Mouse (Mus musculus): ENCODE measurements around the gene Fam135a. TPM values are rescaled to one million over a fixed set of nuclear protein-coding genes. Genes with fewer than 3 reads are reported as not detected.

Gene Fam135a
- polyA plus RNA-seq (2015; fragmentation: Nextera tagmentation; extraction: Ambion mirVana), result 29.5 and 34.6 TPM in 2 replicates

DNA sequence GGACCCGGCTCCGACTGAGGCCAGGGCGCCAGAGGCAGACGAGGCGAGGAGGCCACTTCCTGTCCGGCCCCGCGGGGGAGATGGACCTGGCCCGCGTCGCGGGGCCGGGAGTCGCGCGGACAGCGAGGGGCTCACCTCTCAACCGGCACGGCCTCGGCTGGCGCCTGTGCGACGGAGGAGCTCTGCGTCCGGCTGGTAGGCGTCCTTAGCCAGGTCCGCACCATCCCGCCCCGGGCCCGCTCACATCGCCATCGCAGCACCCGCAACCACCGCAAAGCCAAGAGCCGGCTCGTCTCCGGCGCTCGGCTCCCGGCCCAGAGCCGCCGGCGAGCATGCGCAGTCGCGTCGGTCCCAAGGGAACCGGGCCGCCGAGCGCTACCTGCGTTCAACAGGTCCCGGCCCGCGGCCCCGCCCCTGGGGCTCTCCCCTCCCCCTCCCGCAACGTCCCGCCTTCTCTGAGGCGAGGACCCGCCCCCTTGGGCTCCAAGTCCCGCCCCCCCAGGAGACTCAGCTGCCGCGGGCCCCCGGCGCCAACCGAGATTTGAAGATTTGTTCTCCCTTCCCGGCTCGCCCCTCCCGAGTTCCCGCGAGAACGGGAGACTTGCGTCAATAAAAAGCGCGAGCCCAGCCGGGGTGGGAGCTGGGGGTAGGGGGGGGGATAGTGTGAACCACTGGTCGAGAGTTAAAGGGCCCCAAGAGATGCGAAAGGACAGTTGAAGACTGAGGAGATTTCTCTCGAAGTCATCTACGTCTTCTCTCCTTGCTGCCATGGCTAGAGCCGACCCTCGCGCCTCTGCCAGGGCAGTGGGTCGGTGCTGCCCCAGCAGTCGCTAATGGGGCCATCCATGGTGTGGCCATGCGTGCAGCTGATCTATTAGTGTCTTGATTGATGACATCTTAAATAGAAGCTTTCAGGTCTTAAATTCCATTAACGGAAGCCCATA, at the start of gene Fam135a:
TSS of gene Fam135a (minus strand) at position 416 of the 944 bp plus-strand sequence.
- peaks cover 2% of the 10 kb centered on the region; the same call in 1 of the 2 replicates for H3K4me1 ChIP-seq (replicated peaks; ENCODE audit: control insufficient read depth, insufficient read depth, low read length)
- no peaks in the 10 kb centered on the region for H3K27me3 ChIP-seq (ENCODE audit: control insufficient read depth, insufficient read depth, low read depth, low read length)
- under 1% methylated on average over 72 of the region's 88 CpGs for WGBS
- peak within 1 kb of the TSS; percentile 83 for H3K9ac ChIP-seq (ENCODE audit: low read length)
- ATAC-seq (ENCODE audit: low read depth), result peak; percentile 95
- H3K9me3 ChIP-seq (ENCODE audit: control insufficient read depth, low read length), result no peaks in the 10 kb centered on the region
- no peaks in the 10 kb centered on the region for H3K36me3 ChIP-seq (ENCODE audit: control insufficient read depth, insufficient read depth, low read length)
- H3K27ac ChIP-seq (ENCODE audit: low read length), result peak within 1 kb of the TSS; percentile 60
- H3K4me3 ChIP-seq (ENCODE audit: low read length), result peak within 1 kb of the TSS; percentile 84
- H3K4me2 ChIP-seq (ENCODE audit: low read depth, low read length), result peak within 1 kb of the TSS; percentile 59

DNA sequence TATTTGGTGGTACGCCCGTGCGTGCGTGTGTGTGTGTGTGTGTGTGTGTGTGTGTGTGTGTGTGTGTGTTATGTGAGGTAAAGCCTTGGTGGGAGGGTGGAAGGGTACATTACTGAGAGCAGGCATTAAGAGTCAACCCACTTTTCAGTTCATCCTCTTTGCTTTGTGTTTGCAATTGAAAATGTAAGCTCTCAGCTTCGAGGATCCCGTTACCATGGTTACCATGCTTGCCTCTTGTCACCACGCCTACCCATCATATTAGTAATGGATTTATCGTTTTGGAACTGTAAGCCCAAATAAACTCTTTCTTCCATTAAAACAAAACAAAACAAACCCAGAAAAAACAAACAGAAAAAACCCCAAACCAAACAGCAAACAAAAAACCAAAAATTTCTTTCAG, 43.4 kb upstream of the Fam135a start:
- H3K27me3 ChIP-seq (ENCODE audit: control insufficient read depth, insufficient read depth, low read depth, low read length), result no peaks in the 10 kb centered on the region
- H3K4me1 ChIP-seq (replicated peaks; ENCODE audit: control insufficient read depth, insufficient read depth, low read length), result no peaks in the 10 kb centered on the region
- H3K36me3 ChIP-seq (ENCODE audit: control insufficient read depth, insufficient read depth, low read length), result no peaks in the 10 kb centered on the region
- no peak overlapping the region for H3K4me3 ChIP-seq (ENCODE audit: low read length)
- WGBS, result 74% methylated on average over 8 of the region's 8 CpGs
- H3K4me2 ChIP-seq (ENCODE audit: low read depth, low read length), result no peak overlapping the region
- no peak overlapping the region for H3K27ac ChIP-seq (ENCODE audit: low read length)
- no peaks in the 10 kb centered on the region for H3K9me3 ChIP-seq (ENCODE audit: control insufficient read depth, low read length)
- ATAC-seq (ENCODE audit: low read depth), result no peak
- H3K9ac ChIP-seq (ENCODE audit: low read length), result no peak overlapping the region

DNA sequence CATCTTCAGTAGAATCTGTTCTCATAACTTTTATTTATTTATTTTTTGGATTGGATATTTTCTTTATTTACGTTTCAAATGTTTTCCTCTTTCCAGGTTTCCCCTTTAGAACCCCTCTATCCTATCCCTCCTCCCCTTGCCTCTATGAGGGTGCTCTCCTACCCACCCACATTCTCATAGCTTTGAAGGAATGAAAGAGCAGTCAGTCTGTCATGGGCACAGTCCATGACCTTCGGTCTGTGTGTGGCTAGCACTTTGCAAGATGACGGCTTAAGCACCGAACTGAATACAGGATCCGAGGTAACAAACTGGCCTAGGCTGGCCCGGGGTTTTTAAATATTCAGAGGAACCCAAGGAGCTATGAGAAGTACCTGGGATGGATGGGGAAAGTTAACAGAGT, 40.4 kb upstream of the Fam135a start:
- no peaks in the 10 kb centered on the region for H3K4me1 ChIP-seq (replicated peaks; ENCODE audit: control insufficient read depth, insufficient read depth, low read length)
- H3K4me2 ChIP-seq (ENCODE audit: low read depth, low read length), result no peak overlapping the region
- H3K27ac ChIP-seq (ENCODE audit: low read length), result no peak overlapping the region
- no peaks in the 10 kb centered on the region for H3K27me3 ChIP-seq (ENCODE audit: control insufficient read depth, insufficient read depth, low read depth, low read length)
- no peak overlapping the region for H3K4me3 ChIP-seq (ENCODE audit: low read length)
- H3K9ac ChIP-seq (ENCODE audit: low read length), result no peak overlapping the region
- H3K36me3 ChIP-seq (ENCODE audit: control insufficient read depth, insufficient read depth, low read length), result no peaks in the 10 kb centered on the region
- 71% methylated on average over 6 of the region's 6 CpGs for WGBS
- H3K9me3 ChIP-seq (ENCODE audit: control insufficient read depth, low read length), result no peaks in the 10 kb centered on the region
- no peak for ATAC-seq (ENCODE audit: low read depth)

DNA sequence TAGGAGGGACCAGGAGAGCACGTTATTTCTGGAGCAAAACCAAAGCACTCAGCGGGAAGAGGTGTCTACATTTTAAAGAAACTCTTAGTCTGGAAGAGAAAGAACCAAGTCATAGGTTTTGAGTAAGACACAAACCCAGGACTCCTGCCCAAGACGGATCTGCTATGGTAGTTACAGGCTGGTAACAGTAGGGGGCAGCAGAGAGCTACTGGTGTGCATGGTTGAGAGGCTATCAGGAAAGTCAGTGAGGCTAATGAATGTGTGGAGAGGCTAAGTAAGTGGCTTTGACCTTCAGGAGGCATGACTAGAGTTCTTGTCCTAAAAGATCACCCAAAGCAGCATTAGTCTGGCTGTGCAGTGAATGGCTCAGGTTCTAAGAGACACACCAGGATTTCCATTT, 37.0 kb upstream of the Fam135a start:
- WGBS, result 9% methylated on average over 3 of the region's 3 CpGs
- Histone ChIP-seq H3K9ac (ENCODE audit: low read length) (no peak overlapping the region), H3K9me3 (ENCODE audit: control insufficient read depth, low read length) (no peaks in the 10 kb centered on the region), H3K4me3 (ENCODE audit: low read length) (no peak overlapping the region), H3K4me1 (replicated peaks; ENCODE audit: control insufficient read depth, insufficient read depth, low read length) (no peaks in the 10 kb centered on the region), H3K36me3 (ENCODE audit: control insufficient read depth, insufficient read depth, low read length) (no peaks in the 10 kb centered on the region), H3K27ac (ENCODE audit: low read length) (no peak overlapping the region), H3K27me3 (ENCODE audit: control insufficient read depth, insufficient read depth, low read depth, low read length) (no peaks in the 10 kb centered on the region), H3K4me2 (ENCODE audit: low read depth, low read length) (no peak overlapping the region)
- no peak; the same call in 1 of the 2 replicates for ATAC-seq (ENCODE audit: low read depth)

DNA sequence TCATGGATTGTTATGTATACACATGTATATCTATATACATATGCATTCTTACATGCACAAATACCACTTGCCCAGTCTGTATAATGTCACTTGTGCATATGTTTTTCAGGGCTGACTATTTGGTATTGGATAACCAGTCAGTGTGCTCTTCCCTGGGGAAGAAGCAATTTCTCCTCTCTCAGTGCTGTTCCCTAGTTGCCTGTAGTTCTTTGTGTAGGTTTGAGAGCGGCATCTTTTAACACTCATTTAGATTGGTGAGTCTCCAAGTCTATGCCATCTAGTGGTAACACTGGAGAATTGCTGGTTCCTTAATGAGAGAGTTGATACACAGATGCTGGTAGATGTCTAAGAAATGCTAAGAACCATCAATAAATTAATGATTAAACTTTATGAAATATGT, 34.7 kb upstream of the Fam135a start:
- Histone ChIP-seq H3K4me3 (ENCODE audit: low read length) (no peak overlapping the region), H3K27me3 (ENCODE audit: control insufficient read depth, insufficient read depth, low read depth, low read length) (no peaks in the 10 kb centered on the region), H3K4me1 (replicated peaks; ENCODE audit: control insufficient read depth, insufficient read depth, low read length) (no peaks in the 10 kb centered on the region), H3K9ac (ENCODE audit: low read length) (no peak overlapping the region), H3K4me2 (ENCODE audit: low read depth, low read length) (no peak overlapping the region), H3K27ac (ENCODE audit: low read length) (no peak overlapping the region), H3K36me3 (ENCODE audit: control insufficient read depth, insufficient read depth, low read length) (no peaks in the 10 kb centered on the region), H3K9me3 (ENCODE audit: control insufficient read depth, low read length) (no peaks in the 10 kb centered on the region)
- 0 out of 2 replicates have a peak, but pooled peaks have one; percentile 41 for ATAC-seq (ENCODE audit: low read depth)
- 0% methylated on average over 1 of the region's 1 CpGs for WGBS

DNA sequence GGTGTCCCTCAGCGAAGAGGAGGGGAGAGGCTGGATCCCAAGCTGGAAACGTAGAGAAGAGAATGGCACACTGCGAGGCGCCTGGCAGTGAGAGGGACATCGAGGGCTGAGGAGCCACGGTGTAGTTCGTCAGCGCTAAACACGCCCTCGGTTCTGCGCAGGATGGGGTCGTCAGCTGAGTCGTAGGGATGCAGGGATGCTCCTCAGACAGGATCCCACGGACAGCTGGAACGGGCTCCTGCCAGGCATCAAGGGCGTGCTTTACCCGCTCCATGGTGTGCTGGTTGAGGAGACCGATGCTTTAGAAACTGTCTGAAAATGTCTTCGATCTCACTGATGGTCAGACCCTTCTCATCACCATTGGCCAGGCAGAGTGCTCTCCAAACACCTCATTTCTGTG, 33.7 kb upstream of the Fam135a start:
- ATAC-seq (ENCODE audit: low read depth), result no peak

DNA sequence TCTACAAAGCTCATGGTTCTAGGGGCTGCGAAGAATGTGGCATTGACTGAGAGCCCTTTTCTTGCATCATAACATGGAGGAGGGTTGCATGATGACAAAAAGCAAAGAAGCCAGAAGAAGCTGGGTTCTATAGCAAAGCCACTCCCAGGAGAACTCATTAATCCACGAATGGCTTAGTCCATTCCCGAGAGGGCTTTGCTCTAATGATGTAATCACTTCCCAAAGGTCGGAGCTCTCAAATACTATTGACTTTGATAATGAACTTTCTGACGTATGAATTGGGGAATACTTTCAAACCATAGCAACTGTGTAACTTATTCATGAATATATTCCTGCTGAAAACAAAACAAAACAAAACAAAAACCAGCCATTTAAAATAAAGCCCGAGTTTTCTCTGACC, 27.7 kb upstream of the Fam135a start:
- H3K27ac ChIP-seq (ENCODE audit: low read length), result no peak overlapping the region
- no peaks in the 10 kb centered on the region for H3K27me3 ChIP-seq (ENCODE audit: control insufficient read depth, insufficient read depth, low read depth, low read length)
- H3K36me3 ChIP-seq (ENCODE audit: control insufficient read depth, insufficient read depth, low read length), result no peaks in the 10 kb centered on the region
- 55% methylated on average over 6 of the region's 6 CpGs for WGBS
- H3K9ac ChIP-seq (ENCODE audit: low read length), result no peak overlapping the region
- no peak overlapping the region for H3K4me2 ChIP-seq (ENCODE audit: low read depth, low read length)
- no peak for ATAC-seq (ENCODE audit: low read depth)
- no peak overlapping the region for H3K4me3 ChIP-seq (ENCODE audit: low read length)
- no peaks in the 10 kb centered on the region for H3K9me3 ChIP-seq (ENCODE audit: control insufficient read depth, low read length)
- H3K4me1 ChIP-seq (replicated peaks; ENCODE audit: control insufficient read depth, insufficient read depth, low read length), result no peaks in the 10 kb centered on the region

More for the DNA sequence above, 33.7 kb upstream of the Fam135a start:
- no peak overlapping the region for H3K4me3 ChIP-seq (ENCODE audit: low read length)
- WGBS, result 31% methylated on average over 19 of the region's 19 CpGs
- H3K4me2 ChIP-seq (ENCODE audit: low read depth, low read length), result no peak overlapping the region
- no peaks in the 10 kb centered on the region for H3K27me3 ChIP-seq (ENCODE audit: control insufficient read depth, insufficient read depth, low read depth, low read length)
- H3K36me3 ChIP-seq (ENCODE audit: control insufficient read depth, insufficient read depth, low read length), result no peaks in the 10 kb centered on the region
- H3K27ac ChIP-seq (ENCODE audit: low read length), result no peak overlapping the region
- no peaks in the 10 kb centered on the region for H3K4me1 ChIP-seq (replicated peaks; ENCODE audit: control insufficient read depth, insufficient read depth, low read length)
- no peaks in the 10 kb centered on the region for H3K9me3 ChIP-seq (ENCODE audit: control insufficient read depth, low read length)
- H3K9ac ChIP-seq (ENCODE audit: low read length), result no peak overlapping the region

DNA sequence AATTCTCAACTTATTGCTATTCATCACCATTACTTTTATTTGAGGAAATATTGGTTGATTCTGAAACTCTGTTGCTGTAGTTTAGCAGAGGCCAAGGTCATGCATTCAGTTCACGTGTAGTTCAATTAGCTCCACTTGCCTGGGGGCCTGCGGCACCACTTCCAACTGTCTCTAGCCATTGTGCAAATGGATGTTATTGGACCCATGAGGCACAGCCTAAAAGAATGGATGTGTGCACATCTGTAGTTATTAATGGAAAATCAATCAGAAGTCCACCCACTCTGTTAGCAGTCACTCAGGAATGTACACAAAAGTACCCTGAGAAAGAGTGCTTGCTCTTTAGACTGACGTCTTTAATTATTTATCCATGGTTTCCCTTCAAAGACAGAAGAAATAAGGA, 24.5 kb upstream of the Fam135a start:
- no peak for ATAC-seq (ENCODE audit: low read depth)
- Histone ChIP-seq H3K27ac (ENCODE audit: low read length) (no peak overlapping the region), H3K4me3 (ENCODE audit: low read length) (no peak overlapping the region), H3K4me2 (ENCODE audit: low read depth, low read length) (no peak overlapping the region), H3K9ac (ENCODE audit: low read length) (no peak overlapping the region), H3K9me3 (ENCODE audit: control insufficient read depth, low read length) (no peaks in the 10 kb centered on the region), H3K27me3 (ENCODE audit: control insufficient read depth, insufficient read depth, low read depth, low read length) (no peaks in the 10 kb centered on the region), H3K36me3 (ENCODE audit: control insufficient read depth, insufficient read depth, low read length) (no peaks in the 10 kb centered on the region), H3K4me1 (replicated peaks; ENCODE audit: control insufficient read depth, insufficient read depth, low read length) (no peaks in the 10 kb centered on the region)
- WGBS, result 47% methylated on average over 3 of the region's 3 CpGs

DNA sequence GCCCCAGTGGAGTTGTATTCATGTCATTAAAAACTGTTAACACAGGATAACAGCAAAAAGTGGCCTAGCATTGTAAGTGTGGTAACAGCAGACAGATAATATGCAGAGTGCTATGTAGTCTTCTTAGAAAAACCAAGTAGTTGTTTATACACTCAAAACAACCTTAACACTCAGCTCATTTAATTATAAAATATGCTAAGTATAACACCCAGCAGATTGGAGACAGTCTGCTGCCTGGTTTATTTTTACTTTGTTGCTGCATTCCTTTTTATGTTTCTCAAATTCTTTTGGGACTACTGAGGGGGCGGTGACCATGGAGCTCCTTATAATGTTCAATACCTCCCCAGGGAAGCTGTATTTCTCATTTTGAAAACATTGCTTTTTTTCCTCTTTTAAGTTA, 22.4 kb upstream of the Fam135a start:
- WGBS, result 90% methylated on average over 1 of the region's 1 CpGs
- Histone ChIP-seq H3K4me3 (ENCODE audit: low read length) (no peak overlapping the region), H3K36me3 (ENCODE audit: control insufficient read depth, insufficient read depth, low read length) (no peaks in the 10 kb centered on the region), H3K9me3 (ENCODE audit: control insufficient read depth, low read length) (no peaks in the 10 kb centered on the region), H3K9ac (ENCODE audit: low read length) (no peak overlapping the region), H3K4me2 (ENCODE audit: low read depth, low read length) (no peak overlapping the region), H3K27ac (ENCODE audit: low read length) (no peak overlapping the region), H3K27me3 (ENCODE audit: control insufficient read depth, insufficient read depth, low read depth, low read length) (no peaks in the 10 kb centered on the region), H3K4me1 (replicated peaks; ENCODE audit: control insufficient read depth, insufficient read depth, low read length) (no peaks in the 10 kb centered on the region)
- ATAC-seq (ENCODE audit: low read depth), result no peak

Data from lung, embryonic 16.5 days (tissue).